Mouse (Mus musculus): ENCODE measurements around the gene Stard10. TPM values are rescaled to one million over a fixed set of nuclear protein-coding genes. Genes with fewer than 3 reads are reported as not detected.

The Stard10 gene
- total RNA-seq, 2 experiments from 2014 or later, result 14.2 to 18.3 TPM

- no peak for DNase-seq (ENCODE audit: low spot score in 2 of 2)
Measured at GRCm38 (mm10) chr7:101394569-101394968, 77.7 kb downstream of the Stard10 start.

- DNase-seq (ENCODE audit: low spot score in 2 of 2), result no peak
Measured at GRCm38 (mm10) chr7:101395471-101395870, 78.6 kb downstream of the Stard10 start.

Other genes with a start within 250 kb of the Stard10 start
- 10 to 100 TPM; 50.1 to 56.6 TPM for gene Fchsd2, start 224.2 kb upstream of the Stard10 start, total RNA-seq (2021)
- gene Atg16l2, start 14.8 kb upstream of the Stard10 start, total RNA-seq (2021), result 10 to 100 TPM; 37.0 to 40.1 TPM
- gene Arap1, start 31.0 kb downstream of the Stard10 start, total RNA-seq (2021), result 10 to 100 TPM; 18.1 to 22.4 TPM
- not detected for gene Gm45837, start 93.8 kb downstream of the Stard10 start, total RNA-seq (2021)
- 100 to 1,000 TPM; 239 to 248 TPM for gene Pde2a, start 104.6 kb downstream of the Stard10 start, total RNA-seq (2021)

All from layer of hippocampus, postnatal 14 days (tissue).